Mouse (Mus musculus) stomach, embryonic 14.5 days (tissue): ENCODE data around the gene Mamdc4. TPM values are rescaled to one million over a fixed set of nuclear protein-coding genes. Genes with fewer than 3 reads are reported as not detected.
A peak's percentile ranks its signal among the peaks of the same experiment; 100 is the strongest.

Source experiments
- ATAC-seq: fragments of 200-750 bp; cut with Nextera tagmentation; 2 replicates; pipeline ENCODE4 v1.8.0; 2017; ENCODE audit warnings: low read depth, moderate TSS enrichment; ENCODE audit not compliant: insufficient number of reproducible peaks, insufficient read depth, low FRiP score
- H3K27ac ChIP-seq: fragments of 300-500 bp; sonication (generic); 2 replicates; pipeline ENCODE4 v1.5.1; 2014; ENCODE audit warnings: mild to moderate bottlenecking, low read length, moderate library complexity, mixed read lengths
- H3K27me3 ChIP-seq: fragments of 300-500 bp; sonication (generic); 2 replicates; pipeline ENCODE4 v1.6.1; 2014; ENCODE audit warnings: low read length, control low read depth, mixed read lengths; ENCODE audit not compliant: control insufficient read depth, insufficient read depth
- H3K36me3 ChIP-seq: fragments of 300-500 bp; sonication (generic); 2 replicates; pipeline ENCODE4 v1.6.1; 2014; ENCODE audit warnings: mild to moderate bottlenecking, control low read depth, low read length, moderate library complexity, mixed read lengths; ENCODE audit not compliant: control insufficient read depth, insufficient read depth
- H3K4me1 ChIP-seq: fragments of 300-500 bp; sonication (generic); 2 replicates; pipeline ENCODE4 v1.6.1; 2014; ENCODE audit warnings: low read length, control low read depth, mixed read lengths; ENCODE audit not compliant: control insufficient read depth, insufficient read depth
- H3K4me2 ChIP-seq: fragments of 300-500 bp; sonication (generic); replicated peaks from 2 replicates; pipeline ENCODE4 v1.6.1; 2014; ENCODE audit warnings: low read depth, low read length, control low read depth
- H3K4me3 ChIP-seq: fragments of 300-500 bp; sonication (generic); 2 replicates; pipeline ENCODE4 v1.5.1; 2014; ENCODE audit warnings: low read depth, low read length, control low read depth
- H3K9ac ChIP-seq: fragments of 300-500 bp; sonication (generic); replicated peaks from 2 replicates; pipeline ENCODE4 v1.6.1; 2014; ENCODE audit warnings: low read depth, mild to moderate bottlenecking, control low read depth, low read length, moderate library complexity, mixed read lengths
- H3K9me3 ChIP-seq: fragments of 300-500 bp; sonication (generic); 2 replicates; pipeline ENCODE4 v1.6.1; 2016; ENCODE audit warnings: low read depth, low read length, control low read depth; ENCODE audit not compliant: control insufficient read depth
- WGBS: fragments of 180-500 bp; shearing (Covaris S2); extraction: QIAGEN DNeasy Blood & Tissue Kit; methylation state at CpG from one replicate; pipeline ENCODE4 v1.1.7; 2014; 5-methylcytosine and 5-hydroxymethylcytosine counted together
- polyA plus RNA-seq: library from polyadenylated mRNA; unstranded; fragments of >200 nt; fragmentation: Nextera tagmentation; extraction: Ambion mirVana; gene quantifications from 2 replicates; pipeline ENCODE4 v1.2.1, GENCODE M21; 2014

Mamdc4 gene
- polyA plus RNA-seq, 1 experiment from 2014 or later: 5.5 TPM

GRCm38 (mm10) chr2:25575432-25576027 lies 885 bp upstream of the Mamdc4 start:
- peak overlapping the region; percentile 82; the same call in 1 of the 2 replicates for H3K27ac ChIP-seq
- H3K4me2 ChIP-seq: peak overlapping the region; percentile 75
- 14% methylated on average over 21 of the region's 21 CpGs for WGBS
- H3K27me3 ChIP-seq: peaks cover 36% of the 10 kb centered on the region
- H3K4me3 ChIP-seq: peak overlapping the region; percentile 55
- H3K36me3 ChIP-seq: peaks cover 7% of the 10 kb centered on the region; the same call in 1 of the 2 replicates
- H3K9ac ChIP-seq: peak overlapping the region; percentile 40; the same call in 1 of the 2 replicates
- H3K4me1 ChIP-seq: peaks cover 54% of the 10 kb centered on the region
- no peak for ATAC-seq
- no peaks in the 10 kb centered on the region for H3K9me3 ChIP-seq

GRCm38 (mm10) chr2:25574136-25574535 lies 509 bp downstream of the Mamdc4 start:
- no peak for ATAC-seq
- Histone ChIP-seq H3K4me1 (peaks cover 45% of the 10 kb centered on the region), H3K4me3 (peak overlapping the region; percentile 55), H3K36me3 (peaks cover 19% of the 10 kb centered on the region; the same call in 1 of the 2 replicates), H3K4me2 (peak overlapping the region; percentile 99), H3K9ac (peak overlapping the region; percentile 45), H3K27ac (peak overlapping the region; percentile 84; the same call in 1 of the 2 replicates), H3K9me3 (no peaks in the 10 kb centered on the region), H3K27me3 (peaks cover 22% of the 10 kb centered on the region)
- WGBS: 11% methylated on average over 11 of the region's 11 CpGs

GRCm38 (mm10) chr2:25573068-25573467 lies 1.6 kb downstream of the Mamdc4 start:
- no peaks in the 10 kb centered on the region for H3K9me3 ChIP-seq
- no peak overlapping the region for H3K27ac ChIP-seq
- peaks cover 16% of the 10 kb centered on the region for H3K27me3 ChIP-seq
- H3K4me1 ChIP-seq: peaks cover 39% of the 10 kb centered on the region
- no peak for ATAC-seq
- whole genome bisulfite sequencing: 80% methylated on average over 2 of the region's 2 CpGs
- H3K9ac ChIP-seq: no peak overlapping the region
- no peak overlapping the region for H3K4me3 ChIP-seq
- H3K4me2 ChIP-seq: peak overlapping the region; percentile 99
- H3K36me3 ChIP-seq: peaks cover 26% of the 10 kb centered on the region; the same call in 1 of the 2 replicates

GRCm38 (mm10) chr2:25571221-25571620 lies 3.4 kb downstream of the Mamdc4 start:
- Histone ChIP-seq H3K27me3 (peaks cover under 1% of the 10 kb centered on the region; the same call in 1 of the 2 replicates), H3K9ac (no peak overlapping the region), H3K4me3 (no peak overlapping the region), H3K9me3 (no peaks in the 10 kb centered on the region), H3K4me1 (peaks cover 24% of the 10 kb centered on the region), H3K27ac (no peak overlapping the region), H3K4me2 (no peak overlapping the region), H3K36me3 (peaks cover 29% of the 10 kb centered on the region; the same call in 1 of the 2 replicates)
- no peak for ATAC-seq
- 91% methylated on average over 4 of the region's 4 CpGs for WGBS

GRCm38 (mm10) chr2:25569323-25569722 lies 5.3 kb downstream of the Mamdc4 start:
- no peaks in the 10 kb centered on the region for H3K9me3 ChIP-seq
- no peak overlapping the region for H3K9ac ChIP-seq
- H3K27me3 ChIP-seq: no peaks in the 10 kb centered on the region
- WGBS: 87% methylated on average over 3 of the region's 3 CpGs
- no peak overlapping the region for H3K27ac ChIP-seq
- H3K4me3 ChIP-seq: no peak overlapping the region
- no peak overlapping the region for H3K4me2 ChIP-seq
- H3K4me1 ChIP-seq: peaks cover 16% of the 10 kb centered on the region
- peaks cover 41% of the 10 kb centered on the region for H3K36me3 ChIP-seq
- no peak for ATAC-seq

GRCm38 (mm10) chr2:25568473-25569019 lies 6.1 kb downstream of the Mamdc4 start:
- Histone ChIP-seq H3K27me3 (no peaks in the 10 kb centered on the region), H3K4me1 (peaks cover 9% of the 10 kb centered on the region), H3K4me2 (no peak overlapping the region), H3K36me3 (peaks cover 47% of the 10 kb centered on the region), H3K27ac (no peak overlapping the region), H3K4me3 (no peak overlapping the region), H3K9ac (no peak overlapping the region), H3K9me3 (no peaks in the 10 kb centered on the region)
- 0 out of 2 replicates have a peak, but pooled peaks have one; percentile 34 for ATAC-seq
- 83% methylated on average over 6 of the region's 6 CpGs for WGBS

GRCm38 (mm10) chr2:25566558-25566957 lies 8.1 kb downstream of the Mamdc4 start:
- H3K9ac ChIP-seq: no peak overlapping the region
- ATAC-seq: no peak
- no peaks in the 10 kb centered on the region for H3K27me3 ChIP-seq
- peaks cover 59% of the 10 kb centered on the region for H3K36me3 ChIP-seq
- WGBS: 82% methylated on average over 6 of the region's 6 CpGs
- no peak overlapping the region for H3K4me2 ChIP-seq
- no peak overlapping the region for H3K4me3 ChIP-seq
- H3K9me3 ChIP-seq: no peaks in the 10 kb centered on the region
- H3K27ac ChIP-seq: no peak overlapping the region
- H3K4me1 ChIP-seq: no peaks in the 10 kb centered on the region

- no peak overlapping the region for H3K27ac ChIP-seq
- ATAC-seq: no peak
- no peaks in the 10 kb centered on the region for H3K4me1 ChIP-seq
- peaks cover 62% of the 10 kb centered on the region for H3K36me3 ChIP-seq
- no peak overlapping the region for H3K4me2 ChIP-seq
- no peaks in the 10 kb centered on the region for H3K27me3 ChIP-seq
- H3K4me3 ChIP-seq: no peak overlapping the region
- H3K9ac ChIP-seq: no peak overlapping the region
- WGBS: 91% methylated on average over 8 of the region's 8 CpGs
- no peaks in the 10 kb centered on the region for H3K9me3 ChIP-seq
These were observed 8.9 kb downstream of the Mamdc4 start for GRCm38 (mm10) chr2:25565741-25566140.
